Mouse (Mus musculus) intestine, postnatal 0 days (tissue): Measurements from ENCODE around the gene Med13l. TPM values are rescaled to one million over a fixed set of nuclear protein-coding genes. Genes with fewer than 3 reads are reported as not detected.
"Not testable (repeated sequence)": the region's sequence is repeated elsewhere in the genome, so short reads cannot be mapped to it uniquely, and the experiment has no call there.

ENCODE experiments used
- ATAC-seq: fragments of 200-750 bp; cut with Nextera tagmentation; 2 replicates; pipeline ENCODE4 v1.8.0; 2017; ENCODE audit warnings: mild to moderate bottlenecking, moderate TSS enrichment, moderate library complexity
- H3K27ac ChIP-seq: fragments of 300-500 bp; sonication (generic); 2 replicates; pipeline ENCODE4 v1.5.1; 2014; ENCODE audit warnings: mild to moderate bottlenecking, low read depth, low read length, moderate library complexity
- H3K27me3 ChIP-seq: fragments of 300-500 bp; sonication (generic); replicated peaks from 2 replicates; pipeline ENCODE4 v1.6.1; 2014; ENCODE audit warnings: low read length, mixed read lengths; ENCODE audit not compliant: control insufficient read depth, insufficient read depth
- H3K36me3 ChIP-seq: fragments of 300-500 bp; sonication (generic); 2 replicates; pipeline ENCODE4 v1.6.1; 2014; ENCODE audit warnings: mild to moderate bottlenecking, moderate library complexity; ENCODE audit not compliant: control insufficient read depth, insufficient read depth
- H3K4me1 ChIP-seq: fragments of 300-500 bp; sonication (generic); replicated peaks from 2 replicates; pipeline ENCODE4 v1.6.1; 2014; ENCODE audit warnings: antibody characterized with exemption, low read length, mixed read lengths; ENCODE audit not compliant: control insufficient read depth, insufficient read depth
- H3K4me2 ChIP-seq: fragments of 300-500 bp; sonication (generic); replicated peaks from 2 replicates; pipeline ENCODE4 v1.6.1; 2014; ENCODE audit warnings: low read depth, mild to moderate bottlenecking, moderate library complexity
- H3K4me3 ChIP-seq: fragments of 300-500 bp; sonication (generic); 2 replicates; pipeline ENCODE4 v1.5.1; 2014; ENCODE audit warnings: low read depth, low read length
- H3K9ac ChIP-seq: fragments of 300-500 bp; sonication (generic); 2 replicates; pipeline ENCODE4 v1.6.1; 2014; ENCODE audit warnings: mild to moderate bottlenecking, low read depth, low read length
- H3K9me3 ChIP-seq: fragments of 300-500 bp; sonication (generic); 2 replicates; pipeline ENCODE4 v1.6.1; 2016; ENCODE audit warnings: mixed run types; ENCODE audit not compliant: control insufficient read depth
- CTCF ChIP-seq: sonication (generic); IDR thresholded peaks from 2 replicates; pipeline ENCODE4 v1.5.1; 2016; ENCODE audit warnings: low read depth, mild to moderate bottlenecking, control low read depth, antibody characterized with exemption, moderate library complexity
- WGBS: fragments of 180-500 bp; shearing (Covaris S2); extraction: QIAGEN DNeasy Blood & Tissue Kit; methylation state at CpG from one replicate; pipeline ENCODE4 v1.1.7; 2014; 5-methylcytosine and 5-hydroxymethylcytosine counted together
- polyA plus RNA-seq: library from polyadenylated mRNA; unstranded; fragments of >200 nt; fragmentation: Nextera tagmentation; extraction: Ambion mirVana; gene quantifications from 2 replicates; pipeline ENCODE4 v1.2.1, GENCODE M21; 2015

Gene Med13l
- polyA plus RNA-seq, 1 experiment from 2014 or later, result 5.1 TPM

DNA sequence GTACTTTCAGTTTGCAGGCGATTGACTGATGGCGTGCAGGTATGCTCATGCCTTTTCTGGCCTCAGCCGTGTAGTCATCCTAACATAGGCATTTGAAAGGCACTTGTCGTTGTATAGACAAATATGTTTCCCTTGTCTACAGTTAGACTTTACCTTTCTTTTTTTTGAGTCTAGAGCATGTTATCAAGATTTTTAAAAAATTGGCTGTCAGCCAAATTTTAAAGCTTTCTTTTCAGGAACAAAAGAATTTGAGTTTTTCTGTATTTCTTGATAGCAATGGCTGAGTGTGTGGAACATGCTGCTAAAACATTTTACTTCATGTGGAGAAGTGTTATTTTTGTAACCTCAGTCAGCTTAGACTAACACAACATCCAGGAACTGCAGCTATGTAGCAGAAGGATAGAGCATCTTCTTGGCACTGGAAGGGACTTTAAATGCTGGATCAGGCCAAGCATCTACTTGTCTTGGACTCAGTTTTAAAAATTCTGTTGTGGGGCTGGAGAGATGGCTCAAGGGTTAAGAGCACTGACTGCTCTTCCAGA, 89.6 kb downstream of the Med13l start:
- Histone ChIP-seq H3K36me3 (no peaks in the 10 kb centered on the region), H3K9me3 (no peaks in the 10 kb centered on the region), H3K4me1 (peaks cover 20% of the 10 kb centered on the region), H3K27me3 (no peaks in the 10 kb centered on the region), H3K9ac (no peak overlapping the region), H3K27ac (no peak overlapping the region), H3K4me2 (peak overlapping the region; percentile 32; the same call in 1 of the 2 replicates), H3K4me3 (no peak overlapping the region)
- no peak for TF ChIP-seq CTCF
- WGBS, result 42% methylated on average over 4 of the region's 4 CpGs
- no peak for ATAC-seq

DNA sequence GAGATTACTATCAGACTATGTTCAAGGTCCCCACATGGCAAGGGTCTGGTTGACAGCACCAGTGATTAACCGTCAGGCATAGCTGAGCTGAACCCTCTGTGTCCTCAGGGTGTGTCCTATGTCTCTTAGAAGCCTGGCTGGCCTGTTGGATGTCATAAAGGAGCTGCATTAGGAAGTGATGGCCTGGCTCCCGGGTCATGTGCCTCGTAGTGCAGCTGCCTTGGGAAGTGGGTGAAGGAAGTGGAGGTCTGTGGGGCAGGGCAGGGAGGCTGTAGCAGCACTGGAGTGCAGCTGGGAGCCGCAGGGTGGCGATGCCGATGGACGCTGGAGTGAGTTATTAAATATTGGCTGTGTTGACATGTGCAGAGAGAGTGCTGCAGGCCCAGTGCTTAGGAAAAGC, 90.3 kb downstream of the Med13l start:
- no peak overlapping the region for H3K4me2 ChIP-seq
- peak; percentile 46 for TF ChIP-seq CTCF
- H3K27ac ChIP-seq, result no peak overlapping the region
- H3K4me1 ChIP-seq, result peaks cover 20% of the 10 kb centered on the region
- no peak overlapping the region for H3K4me3 ChIP-seq
- H3K9me3 ChIP-seq, result no peaks in the 10 kb centered on the region
- WGBS, result 34% methylated on average over 7 of the region's 7 CpGs
- H3K36me3 ChIP-seq, result no peaks in the 10 kb centered on the region
- H3K9ac ChIP-seq, result no peak overlapping the region
- ATAC-seq, result peak; percentile 57
- H3K27me3 ChIP-seq, result no peaks in the 10 kb centered on the region

DNA sequence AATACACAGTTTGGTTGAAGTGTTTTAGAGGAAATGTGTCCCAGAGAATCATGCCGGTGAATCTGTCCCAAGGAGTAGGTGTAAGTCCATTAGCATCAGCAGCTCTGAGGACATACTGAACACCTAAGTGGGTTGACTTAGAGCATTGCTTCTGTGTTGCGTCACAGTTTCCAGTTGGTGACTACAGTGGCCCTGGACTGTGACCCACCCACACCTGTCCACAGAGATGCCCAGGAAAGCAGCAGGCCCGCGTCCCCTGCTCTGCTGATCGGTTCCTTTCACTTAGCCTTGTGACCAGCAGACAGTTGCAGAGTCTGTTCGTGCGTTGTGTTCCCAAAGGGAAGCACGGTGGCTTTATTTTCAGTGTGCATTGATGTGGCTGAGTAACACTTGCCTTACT, 92.1 kb downstream of the Med13l start:
- H3K4me2 ChIP-seq, result no peak overlapping the region
- no peak overlapping the region for H3K4me3 ChIP-seq
- peaks cover 19% of the 10 kb centered on the region for H3K4me1 ChIP-seq
- 79% methylated on average over 8 of the region's 8 CpGs for WGBS
- no peaks in the 10 kb centered on the region for H3K9me3 ChIP-seq
- H3K27ac ChIP-seq, result no peak overlapping the region
- no peak overlapping the region for H3K9ac ChIP-seq
- H3K36me3 ChIP-seq, result no peaks in the 10 kb centered on the region
- TF ChIP-seq CTCF, result no peak
- ATAC-seq, result no peak
- H3K27me3 ChIP-seq, result no peaks in the 10 kb centered on the region

DNA sequence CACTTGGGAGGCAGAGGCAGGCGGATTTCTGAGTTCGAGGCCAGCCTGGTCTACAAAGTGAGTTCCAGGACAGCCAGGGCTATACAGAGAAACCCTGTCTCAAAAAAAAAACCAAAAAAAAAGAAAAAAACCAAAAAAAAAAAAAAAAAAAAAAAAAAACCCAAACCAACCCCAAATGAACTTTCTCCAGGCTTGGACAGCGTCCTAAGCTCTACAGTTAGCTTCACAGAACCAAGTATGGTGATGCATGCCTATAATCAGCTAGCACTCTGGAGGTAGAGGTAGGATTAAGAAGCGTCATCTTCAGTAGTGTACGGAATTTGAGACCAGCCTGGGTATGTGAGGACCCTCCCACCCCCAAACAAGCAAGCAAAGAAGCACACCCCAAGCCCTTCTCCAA, 92.6 kb downstream of the Med13l start:
- not testable (repeated sequence) for H3K36me3 ChIP-seq, H3K27me3 ChIP-seq, ATAC-seq, H3K4me2 ChIP-seq, H3K9ac ChIP-seq, H3K4me3 ChIP-seq, H3K27ac ChIP-seq, H3K9me3 ChIP-seq
- H3K4me1 ChIP-seq, result peaks cover 14% of the 10 kb centered on the region
- 89% methylated on average over 3 of the region's 5 CpGs for WGBS

DNA sequence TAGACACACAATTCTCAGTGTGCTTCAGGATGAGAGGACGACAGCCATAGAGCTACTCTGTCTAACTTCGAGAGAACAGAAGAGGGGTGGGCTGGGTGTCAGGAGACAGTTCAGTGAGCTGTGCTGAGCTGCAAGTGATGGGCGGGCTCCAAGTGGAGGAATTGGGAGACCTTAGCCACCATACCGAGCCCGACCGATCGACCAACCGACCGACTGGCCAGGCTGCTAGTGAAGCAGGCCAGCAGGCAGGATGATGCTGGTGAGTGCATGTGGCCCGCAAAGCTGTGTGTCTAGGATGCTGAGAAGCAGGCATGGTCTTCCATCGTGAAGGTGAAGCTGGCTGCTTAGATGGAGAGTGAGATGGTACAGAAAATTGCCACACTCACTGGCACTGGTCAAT, 94.1 kb downstream of the Med13l start:
- Histone ChIP-seq H3K4me2 (no peak overlapping the region), H3K9ac (no peak overlapping the region), H3K36me3 (no peaks in the 10 kb centered on the region), H3K27ac (no peak overlapping the region), H3K4me3 (no peak overlapping the region), H3K4me1 (peaks cover 14% of the 10 kb centered on the region; the same call in 1 of the 2 replicates), H3K27me3 (no peaks in the 10 kb centered on the region), H3K9me3 (no peaks in the 10 kb centered on the region)
- ATAC-seq, result no peak
- 80% methylated on average over 11 of the region's 11 CpGs for WGBS
- no peak for TF ChIP-seq CTCF

DNA sequence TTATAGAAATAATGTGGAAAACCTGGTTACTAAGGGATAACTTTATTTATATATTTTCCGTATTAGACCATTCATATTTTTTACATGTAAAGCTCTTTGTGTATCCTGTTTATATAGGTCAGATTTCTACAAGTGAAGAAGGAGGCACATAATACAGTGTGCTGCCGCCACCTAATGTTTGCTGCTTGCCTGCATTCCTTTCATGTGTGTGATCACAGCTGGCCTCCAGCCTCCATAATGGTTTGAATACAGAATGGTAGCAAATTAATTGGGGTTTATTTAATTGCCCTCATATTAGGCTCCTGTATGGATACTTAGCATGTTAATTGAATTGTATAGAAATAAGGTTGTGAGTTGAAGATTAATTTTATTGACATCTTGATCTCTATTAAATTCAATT, 94.5 kb downstream of the Med13l start:
- no peak overlapping the region for H3K9ac ChIP-seq
- H3K4me2 ChIP-seq, result no peak overlapping the region
- peak; percentile 70 for TF ChIP-seq CTCF
- no peak overlapping the region for H3K27ac ChIP-seq
- peaks cover 14% of the 10 kb centered on the region; the same call in 1 of the 2 replicates for H3K4me1 ChIP-seq
- H3K36me3 ChIP-seq, result no peaks in the 10 kb centered on the region
- no peak overlapping the region for H3K4me3 ChIP-seq
- 63% methylated on average over 2 of the region's 2 CpGs for WGBS
- H3K9me3 ChIP-seq, result no peaks in the 10 kb centered on the region
- H3K27me3 ChIP-seq, result no peaks in the 10 kb centered on the region
- no peak for ATAC-seq

DNA sequence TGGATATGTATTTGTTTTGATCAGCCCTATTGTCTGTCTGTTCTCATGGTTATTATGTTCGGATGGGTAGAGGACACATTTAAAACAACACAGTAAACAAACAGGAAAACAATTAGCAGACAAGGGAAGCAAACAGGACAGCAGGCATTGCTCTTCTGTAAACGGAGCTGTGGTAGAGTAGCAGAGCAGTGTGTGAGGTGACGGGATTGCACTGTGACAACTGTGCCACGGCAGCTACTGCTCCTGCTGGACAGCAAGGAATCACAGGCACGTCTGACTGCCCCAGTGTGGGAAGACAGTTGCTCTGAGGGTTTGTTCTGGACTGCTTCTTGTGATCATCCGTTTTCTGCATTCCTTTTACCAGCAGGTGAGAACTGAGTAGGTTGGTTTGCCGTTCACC, 94.9 kb downstream of the Med13l start:
- Histone ChIP-seq H3K36me3 (no peaks in the 10 kb centered on the region), H3K4me3 (no peak overlapping the region), H3K27ac (no peak overlapping the region), H3K9ac (no peak overlapping the region), H3K27me3 (no peaks in the 10 kb centered on the region), H3K9me3 (no peaks in the 10 kb centered on the region), H3K4me1 (peaks cover 13% of the 10 kb centered on the region; the same call in 1 of the 2 replicates), H3K4me2 (no peak overlapping the region)
- 60% methylated on average over 7 of the region's 7 CpGs for WGBS
- 0 out of 2 replicates have a peak, but pooled peaks have one; percentile 1 for TF ChIP-seq CTCF
- no peak for ATAC-seq
